Mouse (Mus musculus): ENCODE measurements around the gene Rab43. TPM values are rescaled to one million over a fixed set of nuclear protein-coding genes. Genes with fewer than 3 reads are reported as not detected.

The Rab43 gene
- polyA plus RNA-seq, 1 experiment from 2014 or later, result 25.5 TPM

DNA sequence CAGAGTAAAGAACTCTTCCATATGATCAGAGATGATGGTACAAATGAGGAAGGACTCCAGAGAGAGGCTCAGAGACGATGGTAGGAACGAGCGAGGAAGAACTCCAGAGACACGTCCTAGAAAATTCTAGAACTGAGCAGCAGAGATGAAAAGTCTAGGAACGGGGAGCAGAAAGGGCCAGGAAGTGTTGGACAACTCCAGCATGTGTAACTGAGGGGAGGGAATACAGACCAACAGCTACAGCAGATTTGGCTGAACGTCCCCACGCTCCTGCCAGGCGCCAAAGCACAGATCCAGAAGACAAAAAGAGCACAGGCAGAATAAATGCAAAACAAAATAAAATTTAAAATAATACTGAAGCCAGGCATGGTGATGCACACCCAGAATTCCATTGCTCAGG lies 55.1 kb downstream of the Rab43 start:
- H3K4me3 ChIP-seq (ENCODE audit: low read depth, low read length), result no peak overlapping the region
- H3K9me3 ChIP-seq (ENCODE audit: control insufficient read depth), result no peaks in the 10 kb centered on the region
- 0 out of 2 replicates have a peak, but pooled peaks cover 3% of the 10 kb centered on the region for H3K4me1 ChIP-seq (replicated peaks; ENCODE audit: control insufficient read depth, insufficient read depth, low read length)
- H3K27ac ChIP-seq (ENCODE audit: low read depth, low read length), result no peak overlapping the region
- no peaks in the 10 kb centered on the region for H3K36me3 ChIP-seq (ENCODE audit: control insufficient read depth, insufficient read depth)
- H3K9ac ChIP-seq (ENCODE audit: low read depth, low read length), result no peak overlapping the region
- TF ChIP-seq CTCF (IDR thresholded peaks at IDR 0.05; ENCODE audit: low read depth), result no peak
- 89% methylated on average over 8 of the region's 8 CpGs for WGBS
- ATAC-seq, result no peak
- no peaks in the 10 kb centered on the region for H3K27me3 ChIP-seq (replicated peaks; ENCODE audit: control insufficient read depth, insufficient read depth, low read length)
- no peak overlapping the region for H3K4me2 ChIP-seq (replicated peaks; ENCODE audit: low read depth)

GRCm38 (mm10) chr6:87755196-87755595 lies 56.8 kb downstream of the Rab43 start:
- Histone ChIP-seq H3K27me3 (replicated peaks; ENCODE audit: control insufficient read depth, insufficient read depth, low read length) (no peaks in the 10 kb centered on the region), H3K4me1 (replicated peaks; ENCODE audit: control insufficient read depth, insufficient read depth, low read length) (0 out of 2 replicates have a peak, but pooled peaks cover 3% of the 10 kb centered on the region), H3K36me3 (ENCODE audit: control insufficient read depth, insufficient read depth) (no peaks in the 10 kb centered on the region), H3K9ac (ENCODE audit: low read depth, low read length) (no peak overlapping the region), H3K4me2 (replicated peaks; ENCODE audit: low read depth) (no peak overlapping the region), H3K9me3 (ENCODE audit: control insufficient read depth) (no peaks in the 10 kb centered on the region), H3K4me3 (ENCODE audit: low read depth, low read length) (no peak overlapping the region), H3K27ac (ENCODE audit: low read depth, low read length) (no peak overlapping the region)
- TF ChIP-seq CTCF (IDR thresholded peaks at IDR 0.05; ENCODE audit: low read depth), result no peak
- WGBS, result 90% methylated on average over 4 of the region's 4 CpGs
- no peak for ATAC-seq

- ATAC-seq, result no peak
- H3K9me3 ChIP-seq (ENCODE audit: control insufficient read depth), result no peaks in the 10 kb centered on the region
- no peaks in the 10 kb centered on the region for H3K4me1 ChIP-seq (replicated peaks; ENCODE audit: control insufficient read depth, insufficient read depth, low read length)
- no peaks in the 10 kb centered on the region for H3K36me3 ChIP-seq (ENCODE audit: control insufficient read depth, insufficient read depth)
- WGBS, result 88% methylated on average over 6 of the region's 6 CpGs
- H3K27ac ChIP-seq (ENCODE audit: low read depth, low read length), result no peak overlapping the region
- H3K9ac ChIP-seq (ENCODE audit: low read depth, low read length), result no peak overlapping the region
- no peak for TF ChIP-seq CTCF (IDR thresholded peaks at IDR 0.05; ENCODE audit: low read depth)
- H3K4me2 ChIP-seq (replicated peaks; ENCODE audit: low read depth), result no peak overlapping the region
- no peaks in the 10 kb centered on the region for H3K27me3 ChIP-seq (replicated peaks; ENCODE audit: control insufficient read depth, insufficient read depth, low read length)
- no peak overlapping the region for H3K4me3 ChIP-seq (ENCODE audit: low read depth, low read length)
Measured at GRCm38 (mm10) chr6:87751574-87751973, 60.4 kb downstream of the Rab43 start.

GRCm38 (mm10) chr6:87750184-87750910 lies 61.6 kb downstream of the Rab43 start:
- no peaks in the 10 kb centered on the region for H3K36me3 ChIP-seq (ENCODE audit: control insufficient read depth, insufficient read depth)
- WGBS, result 89% methylated on average over 8 of the region's 8 CpGs
- H3K4me3 ChIP-seq (ENCODE audit: low read depth, low read length), result no peak overlapping the region
- H3K27ac ChIP-seq (ENCODE audit: low read depth, low read length), result no peak overlapping the region
- H3K9me3 ChIP-seq (ENCODE audit: control insufficient read depth), result no peaks in the 10 kb centered on the region
- no peak for TF ChIP-seq CTCF (IDR thresholded peaks at IDR 0.05; ENCODE audit: low read depth)
- H3K4me2 ChIP-seq (replicated peaks; ENCODE audit: low read depth), result no peak overlapping the region
- 0 out of 2 replicates have a peak, but pooled peaks cover 2% of the 10 kb centered on the region for H3K4me1 ChIP-seq (replicated peaks; ENCODE audit: control insufficient read depth, insufficient read depth, low read length)
- ATAC-seq, result no peak
- H3K27me3 ChIP-seq (replicated peaks; ENCODE audit: control insufficient read depth, insufficient read depth, low read length), result no peaks in the 10 kb centered on the region
- H3K9ac ChIP-seq (ENCODE audit: low read depth, low read length), result no peak overlapping the region

GRCm38 (mm10) chr6:87748531-87748930 lies 63.4 kb downstream of the Rab43 start:
- ATAC-seq, result no peak
- no peaks in the 10 kb centered on the region for H3K27me3 ChIP-seq (replicated peaks; ENCODE audit: control insufficient read depth, insufficient read depth, low read length)
- no peak overlapping the region for H3K4me3 ChIP-seq (ENCODE audit: low read depth, low read length)
- WGBS, result 83% methylated on average over 6 of the region's 6 CpGs
- H3K4me2 ChIP-seq (replicated peaks; ENCODE audit: low read depth), result no peak overlapping the region
- no peak overlapping the region for H3K27ac ChIP-seq (ENCODE audit: low read depth, low read length)
- H3K9me3 ChIP-seq (ENCODE audit: control insufficient read depth), result no peaks in the 10 kb centered on the region
- no peak for TF ChIP-seq CTCF (IDR thresholded peaks at IDR 0.05; ENCODE audit: low read depth)
- H3K9ac ChIP-seq (ENCODE audit: low read depth, low read length), result no peak overlapping the region
- 0 out of 2 replicates have a peak, but pooled peaks cover 3% of the 10 kb centered on the region for H3K4me1 ChIP-seq (replicated peaks; ENCODE audit: control insufficient read depth, insufficient read depth, low read length)
- H3K36me3 ChIP-seq (ENCODE audit: control insufficient read depth, insufficient read depth), result no peaks in the 10 kb centered on the region

GRCm38 (mm10) chr6:87748078-87748477 lies 63.9 kb downstream of the Rab43 start:
- WGBS, result 84% methylated on average over 2 of the region's 2 CpGs
- Histone ChIP-seq H3K36me3 (ENCODE audit: control insufficient read depth, insufficient read depth) (no peaks in the 10 kb centered on the region), H3K9ac (ENCODE audit: low read depth, low read length) (no peak overlapping the region), H3K4me1 (replicated peaks; ENCODE audit: control insufficient read depth, insufficient read depth, low read length) (0 out of 2 replicates have a peak, but pooled peaks cover 3% of the 10 kb centered on the region), H3K9me3 (ENCODE audit: control insufficient read depth) (no peaks in the 10 kb centered on the region), H3K4me2 (replicated peaks; ENCODE audit: low read depth) (no peak overlapping the region), H3K27me3 (replicated peaks; ENCODE audit: control insufficient read depth, insufficient read depth, low read length) (no peaks in the 10 kb centered on the region), H3K27ac (ENCODE audit: low read depth, low read length) (no peak overlapping the region), H3K4me3 (ENCODE audit: low read depth, low read length) (no peak overlapping the region)
- no peak for TF ChIP-seq CTCF (IDR thresholded peaks at IDR 0.05; ENCODE audit: low read depth)
- no peak for ATAC-seq

Measured in intestine, postnatal 0 days (tissue).